15 mouse cellular contexts compared by ENCODE assay signal in the genomic region with DNA sequence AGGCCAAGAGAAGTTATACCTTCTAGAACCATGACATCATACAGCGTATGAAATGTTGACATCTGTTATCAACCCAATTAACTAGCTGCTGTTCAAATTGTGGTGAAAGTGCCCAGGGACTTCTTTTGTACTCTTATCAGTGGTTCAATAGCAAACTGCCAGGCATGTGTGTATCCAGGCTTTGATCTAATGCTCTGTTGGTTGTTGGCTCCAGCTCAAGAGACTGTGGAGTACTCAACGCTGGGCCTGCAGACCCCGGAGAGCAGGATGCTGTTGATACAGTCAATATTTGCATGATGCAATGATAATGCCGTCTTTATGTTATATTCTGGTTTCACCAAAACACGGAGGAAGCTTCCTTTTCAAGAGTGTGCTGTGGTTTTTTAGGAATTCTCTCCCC.
"Had no signal": no experiment of that assay in that cellular context is flagged by ENCODE, and none has a peak within 500 bp of the region (broad histone marks: within the 10 kb centered on the region; RNA-seq: fewer than 3 reads in every experiment).

No protein-coding gene starts in this region.

- H3K9ac ChIP-seq: limb, embryonic 15.5 days; liver, embryonic 15.5 days; midbrain, embryonic 15.5 days; neural tube, embryonic 13.5 days had no signal

- H3K36me3 ChIP-seq: limb, embryonic 15.5 days; liver, embryonic 15.5 days; midbrain, embryonic 10.5 days; midbrain, embryonic 15.5 days; neural tube, embryonic 13.5 days had no signal

- H3K4me3 ChIP-seq: limb, embryonic 15.5 days; liver, embryonic 15.5 days; midbrain, embryonic 10.5 days; midbrain, embryonic 15.5 days; neural tube, embryonic 13.5 days had no signal

- H3K4me1 ChIP-seq: limb, embryonic 15.5 days; liver, embryonic 15.5 days; midbrain, embryonic 15.5 days; neural tube, embryonic 13.5 days had no signal

- DNase-seq: kidney, adult 11 months; kidney, adult 9 months; kidney, postnatal 36 days; layer of hippocampus, adult 9-11 months; layer of hippocampus, postnatal 36 days; right cerebral cortex, postnatal 4 days; thymus, adult 2 months; thymus, postnatal 25 days had no signal

- H3K4me2 ChIP-seq: limb, embryonic 15.5 days; liver, embryonic 15.5 days; midbrain, embryonic 15.5 days; neural tube, embryonic 13.5 days had no signal

- H3K27me3 ChIP-seq: limb, embryonic 15.5 days; liver, embryonic 15.5 days; midbrain, embryonic 15.5 days; neural tube, embryonic 13.5 days had no signal

- ATAC-seq: hindbrain, postnatal 0 days; midbrain, embryonic 15.5 days had no signal

- H3K27ac ChIP-seq: hindbrain, postnatal 0 days; kidney, postnatal 0 days; limb, embryonic 15.5 days; liver, embryonic 15.5 days; midbrain, embryonic 10.5 days; midbrain, embryonic 15.5 days; neural tube, embryonic 13.5 days had no signal

- H3K9me3 ChIP-seq: limb, embryonic 15.5 days; liver, embryonic 15.5 days; midbrain, embryonic 10.5 days; midbrain, embryonic 15.5 days; neural tube, embryonic 13.5 days had no signal
